Mouse (Mus musculus) embryonic facial prominence, embryonic 14.5 days (tissue): ENCODE results near the gene Smyd4. TPM values are rescaled to one million over a fixed set of nuclear protein-coding genes. Genes with fewer than 3 reads are reported as not detected.
"Not testable (repeated sequence)": the region's sequence is repeated elsewhere in the genome, so short reads cannot be mapped to it uniquely, and the experiment has no call there.

ENCODE experiments used
- ATAC-seq: fragments of 200-750 bp; cut with Nextera tagmentation; 2 replicates; pipeline ENCODE4 v1.8.0; 2017; ENCODE audit warnings: low read depth, moderate number of reproducible peaks, moderate TSS enrichment
- DNase-seq: peaks from one replicate; pipeline ENCODE4 v3.0.0-alpha.2; 2015; ENCODE audit warnings: low spot score
- H3K27ac ChIP-seq: fragments of 300-500 bp; sonication (generic); replicated peaks from 2 replicates; pipeline ENCODE4 v1.5.1; 2014; ENCODE audit warnings: low read depth, mild to moderate bottlenecking, low read length, moderate library complexity
- H3K27me3 ChIP-seq: fragments of 300-500 bp; sonication (generic); replicated peaks from 2 replicates; pipeline ENCODE4 v1.6.1; 2014; ENCODE audit warnings: low read length; ENCODE audit not compliant: control insufficient read depth, insufficient read depth
- H3K36me3 ChIP-seq: fragments of 300-500 bp; sonication (generic); 2 replicates; pipeline ENCODE4 v1.6.1; 2014; ENCODE audit warnings: low read length, mixed read lengths; ENCODE audit not compliant: control insufficient read depth, insufficient read depth
- H3K4me1 ChIP-seq: fragments of 300-500 bp; sonication (generic); 2 replicates; pipeline ENCODE4 v1.6.1; 2014; ENCODE audit warnings: antibody characterized with exemption, low read length; ENCODE audit not compliant: control insufficient read depth, insufficient read depth
- H3K4me2 ChIP-seq: fragments of 300-500 bp; sonication (generic); 2 replicates; pipeline ENCODE4 v1.6.1; 2014; ENCODE audit warnings: low read depth, mild to moderate bottlenecking, low read length, moderate library complexity, mixed read lengths
- H3K4me3 ChIP-seq: fragments of 300-500 bp; sonication (generic); 2 replicates; pipeline ENCODE4 v1.5.1; 2014; ENCODE audit warnings: low read depth, mild to moderate bottlenecking, low read length
- H3K9ac ChIP-seq: fragments of 300-500 bp; sonication (generic); 2 replicates; pipeline ENCODE4 v1.6.1; 2014; ENCODE audit warnings: low read depth, mild to moderate bottlenecking, low read length, moderate library complexity, mixed read lengths
- H3K9me3 ChIP-seq: fragments of 300-500 bp; sonication (generic); 2 replicates; pipeline ENCODE4 v1.6.1; 2016; ENCODE audit warnings: low read length; ENCODE audit not compliant: control insufficient read depth
- WGBS: fragments of 180-500 bp; shearing (Covaris S2); extraction: QIAGEN DNeasy Blood & Tissue Kit; methylation state at CpG from one replicate; pipeline ENCODE4 v1.1.7; 2014; 5-methylcytosine and 5-hydroxymethylcytosine counted together
- polyA plus RNA-seq: library from polyadenylated mRNA; unstranded; fragments of >200 nt; fragmentation: Nextera tagmentation; extraction: Ambion mirVana; gene quantifications from 2 replicates; pipeline ENCODE4 v1.2.1, GENCODE M21; 2014

Gene Smyd4
- polyA plus RNA-seq, 1 experiment from 2014 or later, result 7.8 TPM

DNA sequence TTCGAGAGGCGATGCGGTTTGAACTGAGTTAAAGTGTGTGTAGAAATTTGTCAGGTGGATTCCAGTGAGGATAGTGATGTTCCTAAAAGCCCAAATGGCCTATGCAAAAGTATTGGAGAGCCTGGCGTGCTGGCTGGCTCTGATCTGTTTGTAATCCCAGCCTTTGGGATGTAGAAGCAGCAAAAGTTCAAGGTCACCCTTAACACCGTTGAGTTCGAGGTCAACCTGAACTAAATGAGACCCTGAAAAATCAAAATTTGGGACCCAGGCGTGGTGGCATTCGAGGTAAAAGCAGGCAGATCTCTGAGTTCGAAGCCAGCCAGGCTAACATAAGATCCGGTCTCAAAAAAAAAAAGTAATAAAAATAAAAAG is 643 bp downstream of the Smyd4 start:
- WGBS, result 42% methylated on average over 10 of the region's 10 CpGs
- ATAC-seq, result no peak

DNA sequence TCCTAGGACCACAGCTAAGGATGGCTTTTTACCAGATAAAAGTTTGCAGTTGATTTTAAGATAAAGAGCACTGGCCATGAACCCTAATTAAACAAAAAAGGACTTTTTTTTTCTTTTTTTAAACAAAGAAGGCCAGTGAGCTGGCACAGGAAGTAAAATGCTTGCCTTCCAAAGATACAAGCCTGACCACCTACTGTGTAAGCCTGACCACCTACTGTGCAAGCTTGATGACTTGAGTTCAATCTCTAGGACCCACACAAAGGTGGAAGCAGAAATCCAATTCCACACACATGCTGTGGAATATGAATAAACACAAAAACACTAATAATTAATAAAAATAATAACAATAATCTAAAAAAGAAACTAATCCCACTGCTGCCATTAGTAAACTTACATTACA is 3.0 kb downstream of the Smyd4 start:
- H3K36me3 ChIP-seq, result peaks cover 13% of the 10 kb centered on the region; the same call in 1 of the 2 replicates
- H3K27me3 ChIP-seq, result no peaks in the 10 kb centered on the region
- peaks cover 17% of the 10 kb centered on the region; the same call in 1 of the 2 replicates for H3K4me1 ChIP-seq
- no peak overlapping the region for H3K4me2 ChIP-seq
- DNase-seq, result no peak
- no peak overlapping the region for H3K9ac ChIP-seq
- H3K9me3 ChIP-seq, result no peaks in the 10 kb centered on the region
- H3K4me3 ChIP-seq, result no peak overlapping the region
- ATAC-seq, result no peak
- H3K27ac ChIP-seq, result no peak overlapping the region

More for the DNA sequence above, 643 bp downstream of the Smyd4 start:
- peak overlapping the region; percentile 55; the same call in 1 of the 2 replicates for H3K27ac ChIP-seq
- no peaks in the 10 kb centered on the region for H3K27me3 ChIP-seq
- H3K9ac ChIP-seq, result peak overlapping the region; percentile 84
- peaks cover 8% of the 10 kb centered on the region; the same call in 1 of the 2 replicates for H3K36me3 ChIP-seq
- peak overlapping the region; percentile 87 for H3K4me3 ChIP-seq
- peak overlapping the region; percentile 86 for H3K4me2 ChIP-seq
- DNase-seq, result no peak
- no peaks in the 10 kb centered on the region for H3K9me3 ChIP-seq
- peaks cover 17% of the 10 kb centered on the region; the same call in 1 of the 2 replicates for H3K4me1 ChIP-seq

DNA sequence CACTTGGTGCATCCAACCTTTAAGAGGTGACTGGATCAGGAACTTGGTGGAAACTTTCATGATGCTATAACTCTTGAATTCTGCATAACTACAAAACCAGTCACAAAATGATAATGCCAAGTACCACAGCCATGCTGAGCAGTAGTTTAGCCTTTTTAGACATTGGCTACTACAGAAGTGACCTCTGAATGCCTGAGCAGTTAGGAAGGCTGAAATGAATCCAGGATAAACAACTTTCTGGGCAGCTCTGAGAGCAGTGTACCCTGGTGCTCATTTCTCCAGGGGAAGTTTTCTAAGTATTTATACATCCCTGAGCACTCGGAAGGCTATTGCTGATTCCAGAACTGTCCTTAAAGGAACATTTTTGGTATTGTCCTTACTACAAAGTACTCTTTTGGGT is 7.2 kb downstream of the Smyd4 start:
- no peak for DNase-seq
- WGBS, result 85% methylated on average over 1 of the region's 1 CpGs
- no peak overlapping the region for H3K27ac ChIP-seq

DNA sequence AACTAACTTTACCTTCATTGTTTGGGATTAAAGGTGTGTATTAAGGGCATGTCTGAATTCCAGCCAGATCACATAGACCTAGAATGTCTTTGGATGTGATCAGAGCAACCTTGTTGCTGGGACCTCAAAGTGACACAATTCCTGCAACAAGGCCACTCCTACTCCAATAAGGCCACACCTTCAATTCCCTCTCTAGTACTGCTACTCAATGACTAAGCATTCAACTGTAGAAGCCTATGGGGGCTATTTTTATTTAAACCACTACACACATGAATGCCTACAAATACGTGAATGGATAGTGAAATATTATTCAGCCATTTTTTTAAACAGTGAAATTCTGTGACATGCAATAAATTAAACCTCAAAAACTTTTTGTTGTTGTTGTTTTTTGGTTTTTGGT is 28.9 kb downstream of the Smyd4 start:
- H3K27ac ChIP-seq, result no peak overlapping the region
- no peak overlapping the region for H3K4me2 ChIP-seq
- no peak overlapping the region for H3K9ac ChIP-seq
- H3K9me3 ChIP-seq, result no peaks in the 10 kb centered on the region
- H3K36me3 ChIP-seq, result no peaks in the 10 kb centered on the region
- DNase-seq (no peak), ATAC-seq (no peak)
- no peak overlapping the region for H3K4me3 ChIP-seq
- no peaks in the 10 kb centered on the region for H3K27me3 ChIP-seq
- 92% methylated on average over 1 of the region's 1 CpGs for WGBS
- H3K4me1 ChIP-seq, result no peaks in the 10 kb centered on the region

More for the DNA sequence above, 7.2 kb downstream of the Smyd4 start:
- H3K9ac ChIP-seq, result no peak overlapping the region
- no peak overlapping the region for H3K4me2 ChIP-seq
- H3K4me3 ChIP-seq, result no peak overlapping the region
- no peaks in the 10 kb centered on the region for H3K4me1 ChIP-seq
- no peak for ATAC-seq
- H3K36me3 ChIP-seq, result peaks cover 17% of the 10 kb centered on the region; the same call in 1 of the 2 replicates
- H3K9me3 ChIP-seq, result no peaks in the 10 kb centered on the region
- H3K27me3 ChIP-seq, result no peaks in the 10 kb centered on the region

DNA sequence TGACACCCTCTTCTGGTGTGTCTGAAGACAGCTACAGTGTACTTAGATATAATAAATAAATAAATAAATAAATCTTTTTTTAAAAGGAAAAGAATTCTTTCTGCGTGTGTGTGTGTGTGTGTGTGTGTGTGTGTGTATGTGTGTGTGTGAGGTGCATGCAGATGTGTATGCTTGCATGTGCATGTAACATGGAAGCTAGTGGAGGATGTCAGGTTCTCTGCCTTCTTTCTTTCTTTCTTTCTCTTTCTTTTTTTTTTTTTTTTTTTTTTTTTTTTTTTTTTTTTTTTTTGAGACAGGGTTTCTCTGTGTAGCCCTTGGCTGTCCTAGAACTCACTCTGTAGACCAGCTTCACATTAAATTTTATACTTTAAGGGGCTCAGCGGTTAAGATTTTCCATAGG is 30.6 kb downstream of the Smyd4 start:
- H3K4me1 ChIP-seq, H3K9me3 ChIP-seq, H3K4me3 ChIP-seq, H3K9ac ChIP-seq, DNase-seq, H3K27ac ChIP-seq, ATAC-seq, H3K36me3 ChIP-seq, H3K27me3 ChIP-seq, H3K4me2 ChIP-seq: not testable (repeated sequence)
- 93% methylated on average over 2 of the region's 2 CpGs for WGBS

DNA sequence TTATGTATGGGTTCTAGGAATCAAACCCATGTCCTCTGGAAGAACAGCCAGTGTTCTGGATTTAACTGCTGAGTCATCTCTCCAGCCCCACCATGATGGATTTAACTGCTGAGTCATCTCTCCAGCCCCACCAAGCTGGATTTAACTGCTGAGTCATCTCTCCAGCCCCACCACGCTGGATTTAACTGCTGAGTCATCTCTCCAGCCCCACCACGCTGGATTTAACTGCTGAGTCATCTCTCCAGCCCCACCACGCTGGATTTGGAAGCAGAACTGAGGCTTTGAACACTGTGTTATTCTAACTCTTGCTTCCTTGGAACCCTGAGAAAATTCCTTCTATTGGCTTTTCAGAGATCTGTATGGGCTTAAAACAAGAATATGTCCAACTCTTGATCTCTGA is 35.3 kb downstream of the Smyd4 start:
- not testable (repeated sequence) for H3K36me3 ChIP-seq, H3K9me3 ChIP-seq, H3K27me3 ChIP-seq, H3K4me3 ChIP-seq, H3K27ac ChIP-seq, H3K4me2 ChIP-seq, DNase-seq, H3K4me1 ChIP-seq, ATAC-seq, H3K9ac ChIP-seq
- whole genome bisulfite sequencing, result 57% methylated on average over 3 of the region's 3 CpGs

DNA sequence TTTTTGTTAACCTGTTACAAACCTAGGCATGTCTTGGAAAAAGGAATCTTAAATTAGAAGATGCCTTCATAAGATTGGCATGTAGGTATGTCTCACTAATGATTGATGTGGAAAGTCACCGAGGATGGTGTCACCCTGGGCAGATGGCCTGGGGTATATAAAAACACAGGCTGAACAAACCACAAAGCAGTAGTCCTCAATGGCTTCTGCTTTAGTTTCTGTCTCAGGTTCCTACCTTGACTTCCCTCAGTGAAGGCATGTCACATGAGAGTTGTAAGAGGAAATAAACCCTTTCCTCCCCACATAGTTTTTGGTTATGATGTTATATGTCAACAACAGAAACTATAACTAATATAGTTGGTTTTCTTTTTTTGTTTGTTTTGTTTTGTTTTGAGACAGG is 47.4 kb downstream of the Smyd4 start:
- no peaks in the 10 kb centered on the region for H3K27me3 ChIP-seq
- ATAC-seq (no peak), DNase-seq (no peak)
- H3K9ac ChIP-seq, result no peak overlapping the region
- H3K9me3 ChIP-seq, result no peaks in the 10 kb centered on the region
- H3K4me1 ChIP-seq, result no peaks in the 10 kb centered on the region
- no peak overlapping the region for H3K4me2 ChIP-seq
- WGBS, result 67% methylated on average over 1 of the region's 1 CpGs
- no peak overlapping the region for H3K27ac ChIP-seq
- no peaks in the 10 kb centered on the region for H3K36me3 ChIP-seq
- H3K4me3 ChIP-seq, result no peak overlapping the region

DNA sequence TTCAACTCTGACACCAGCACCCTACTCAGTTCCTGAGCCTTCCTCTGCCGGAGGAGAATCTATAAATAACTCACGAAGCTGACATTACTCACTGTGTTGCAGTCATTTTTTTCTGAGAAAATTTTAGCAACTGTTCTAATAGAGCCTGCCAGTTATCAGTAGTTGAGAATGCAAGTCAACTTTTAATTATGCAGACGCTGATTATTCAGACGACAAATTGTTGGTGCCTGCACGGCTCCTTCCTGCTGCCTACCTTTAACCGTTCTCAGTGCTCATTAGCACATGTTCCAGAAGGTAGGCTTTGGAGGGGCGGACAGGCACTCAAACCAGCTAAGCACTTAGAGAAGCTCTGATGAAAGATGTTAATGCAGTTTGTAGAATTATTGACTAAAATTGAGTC is 49.2 kb downstream of the Smyd4 start:
- ATAC-seq, result no peak
- H3K9me3 ChIP-seq, result no peaks in the 10 kb centered on the region
- H3K4me2 ChIP-seq, result no peak overlapping the region
- no peak overlapping the region for H3K9ac ChIP-seq
- no peaks in the 10 kb centered on the region for H3K4me1 ChIP-seq
- H3K4me3 ChIP-seq, result no peak overlapping the region
- no peaks in the 10 kb centered on the region for H3K36me3 ChIP-seq
- DNase-seq, result no peak
- WGBS, result 72% methylated on average over 7 of the region's 7 CpGs
- no peaks in the 10 kb centered on the region for H3K27me3 ChIP-seq
- no peak overlapping the region for H3K27ac ChIP-seq

DNA sequence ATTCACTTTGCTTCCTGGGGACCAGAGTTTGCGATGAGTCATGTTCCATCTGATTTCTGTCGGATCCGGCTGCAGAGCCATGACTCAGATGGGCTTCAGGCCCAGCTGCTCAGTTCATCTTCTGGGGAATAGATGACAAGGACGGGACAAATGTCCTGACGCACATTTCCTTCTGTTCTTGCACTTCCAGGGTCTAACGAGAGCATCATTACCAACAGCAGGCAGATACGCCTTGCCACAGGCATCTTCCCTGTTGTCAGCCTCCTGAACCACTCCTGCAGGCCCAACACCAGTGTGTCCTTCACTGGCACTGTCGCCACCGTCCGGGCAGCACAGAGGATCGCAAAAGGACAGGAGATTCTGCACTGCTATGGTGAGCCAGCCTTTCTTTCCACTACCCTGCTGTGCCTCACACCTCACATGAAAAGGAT is 51.2 kb downstream of the Smyd4 start:
- ATAC-seq (no peak), DNase-seq (no peak)
- no peaks in the 10 kb centered on the region for H3K36me3 ChIP-seq
- no peaks in the 10 kb centered on the region for H3K4me1 ChIP-seq
- no peaks in the 10 kb centered on the region for H3K9me3 ChIP-seq
- H3K4me3 ChIP-seq, result no peak overlapping the region
- H3K9ac ChIP-seq, result no peak overlapping the region
- H3K27me3 ChIP-seq, result no peaks in the 10 kb centered on the region
- no peak overlapping the region for H3K27ac ChIP-seq
- 85% methylated on average over 11 of the region's 11 CpGs for WGBS
- no peak overlapping the region for H3K4me2 ChIP-seq
